Mouse (Mus musculus): ENCODE data around the gene Rgs9bp. TPM values are rescaled to one million over a fixed set of nuclear protein-coding genes. Genes with fewer than 3 reads are reported as not detected.

Gene Rgs9bp
- polyA plus RNA-seq, 1 experiment = 0.45 TPM

GRCm38 (mm10) chr7:35557577-35557976, 27.8 kb downstream of the Rgs9bp start:
- TF ChIP-seq POLR2A (IDR thresholded peaks at IDR 0.05; ENCODE audit: borderline replicate concordance, control insufficient read depth, low read depth, low read length) (no peak), CTCF (IDR thresholded peaks at IDR 0.05; ENCODE audit: control insufficient read depth, insufficient read depth, low read length) (no peak)
- Histone ChIP-seq H3K4me3 (replicated peaks; ENCODE audit: control insufficient read depth, low read depth, low read length) (no peak overlapping the region), H3K4me1 (ENCODE audit: control insufficient read depth, insufficient read depth, low read length) (peaks cover 6% of the 10 kb centered on the region), H3K27ac (ENCODE audit: control insufficient read depth, insufficient read depth, low read depth, low read length, poor library complexity) (peak overlapping the region; percentile 37; the same call in 1 of the 2 replicates)
- WGBS = 18% methylated on average over 3 of the region's 3 CpGs

GRCm38 (mm10) chr7:35556905-35557304, 28.5 kb downstream of the Rgs9bp start:
- Histone ChIP-seq H3K4me1 (ENCODE audit: control insufficient read depth, insufficient read depth, low read length) (peaks cover 6% of the 10 kb centered on the region), H3K27ac (ENCODE audit: control insufficient read depth, insufficient read depth, low read depth, low read length, poor library complexity) (peak overlapping the region; percentile 9), H3K4me3 (replicated peaks; ENCODE audit: control insufficient read depth, low read depth, low read length) (no peak overlapping the region)
- 68% methylated on average over 5 of the region's 5 CpGs for WGBS
- no peak for TF ChIP-seq POLR2A (IDR thresholded peaks at IDR 0.05; ENCODE audit: borderline replicate concordance, control insufficient read depth, low read depth, low read length)
- TF ChIP-seq CTCF (IDR thresholded peaks at IDR 0.05; ENCODE audit: control insufficient read depth, insufficient read depth, low read length) = no peak

GRCm38 (mm10) chr7:35556205-35556603, 29.2 kb downstream of the Rgs9bp start, which contains the start of gene Nudt19:
Nudt19 (minus strand) TSS chr7:35556304.
- 57% methylated on average over 4 of the region's 4 CpGs for WGBS
- peaks cover 6% of the 10 kb centered on the region for H3K4me1 ChIP-seq (ENCODE audit: control insufficient read depth, insufficient read depth, low read length)
- H3K27ac ChIP-seq (ENCODE audit: control insufficient read depth, insufficient read depth, low read depth, low read length, poor library complexity) = peak within 1 kb of the TSS; percentile 96
- no peak for TF ChIP-seq POLR2A (IDR thresholded peaks at IDR 0.05; ENCODE audit: borderline replicate concordance, control insufficient read depth, low read depth, low read length)
- no peak for TF ChIP-seq CTCF (IDR thresholded peaks at IDR 0.05; ENCODE audit: control insufficient read depth, insufficient read depth, low read length)
- peak within 1 kb of the TSS; percentile 68 for H3K4me3 ChIP-seq (replicated peaks; ENCODE audit: control insufficient read depth, low read depth, low read length)

- Histone ChIP-seq H3K4me3 (replicated peaks; ENCODE audit: control insufficient read depth, low read depth, low read length) (peak overlapping the region; percentile 68), H3K4me1 (ENCODE audit: control insufficient read depth, insufficient read depth, low read length) (peaks cover 6% of the 10 kb centered on the region), H3K27ac (ENCODE audit: control insufficient read depth, insufficient read depth, low read depth, low read length, poor library complexity) (peak overlapping the region; percentile 96)
- under 1% methylated on average over 93 of the region's 93 CpGs for WGBS
- TF ChIP-seq CTCF (IDR thresholded peaks at IDR 0.05; ENCODE audit: control insufficient read depth, insufficient read depth, low read length) (no peak), POLR2A (IDR thresholded peaks at IDR 0.05; ENCODE audit: borderline replicate concordance, control insufficient read depth, low read depth, low read length) (peak; percentile 85)
These were observed 29.9 kb downstream of the Rgs9bp start for GRCm38 (mm10) chr7:35555224-35556204.

GRCm38 (mm10) chr7:35554605-35555175, 30.7 kb downstream of the Rgs9bp start:
- peak overlapping the region; percentile 96 for H3K27ac ChIP-seq (ENCODE audit: control insufficient read depth, insufficient read depth, low read depth, low read length, poor library complexity)
- no peak for TF ChIP-seq CTCF (IDR thresholded peaks at IDR 0.05; ENCODE audit: control insufficient read depth, insufficient read depth, low read length)
- TF ChIP-seq POLR2A (IDR thresholded peaks at IDR 0.05; ENCODE audit: borderline replicate concordance, control insufficient read depth, low read depth, low read length) = 0 out of 2 replicates have a peak, but pooled peaks have one; percentile 22
- peaks cover 4% of the 10 kb centered on the region; the same call in 1 of the 2 replicates for H3K4me1 ChIP-seq (ENCODE audit: control insufficient read depth, insufficient read depth, low read length)
- WGBS = 4% methylated on average over 28 of the region's 28 CpGs
- peak overlapping the region; percentile 68 for H3K4me3 ChIP-seq (replicated peaks; ENCODE audit: control insufficient read depth, low read depth, low read length)

- Histone ChIP-seq H3K4me1 (ENCODE audit: control insufficient read depth, insufficient read depth, low read length) (peaks cover 4% of the 10 kb centered on the region; the same call in 1 of the 2 replicates), H3K4me3 (replicated peaks; ENCODE audit: control insufficient read depth, low read depth, low read length) (peak overlapping the region; percentile 68), H3K27ac (ENCODE audit: control insufficient read depth, insufficient read depth, low read depth, low read length, poor library complexity) (peak overlapping the region; percentile 59; the same call in 1 of the 2 replicates)
- TF ChIP-seq POLR2A (IDR thresholded peaks at IDR 0.05; ENCODE audit: borderline replicate concordance, control insufficient read depth, low read depth, low read length) (no peak), CTCF (IDR thresholded peaks at IDR 0.05; ENCODE audit: control insufficient read depth, insufficient read depth, low read length) (no peak)
- WGBS = 53% methylated on average over 10 of the region's 10 CpGs
These were observed 31.4 kb downstream of the Rgs9bp start for GRCm38 (mm10) chr7:35553751-35554604.

GRCm38 (mm10) chr7:35545881-35546280, 39.5 kb downstream of the Rgs9bp start:
- no peak overlapping the region for H3K4me3 ChIP-seq (replicated peaks; ENCODE audit: control insufficient read depth, low read depth, low read length)
- 40% methylated on average over 4 of the region's 4 CpGs for WGBS
- no peaks in the 10 kb centered on the region for H3K4me1 ChIP-seq (ENCODE audit: control insufficient read depth, insufficient read depth, low read length)
- no peak overlapping the region for H3K27ac ChIP-seq (ENCODE audit: control insufficient read depth, insufficient read depth, low read depth, low read length, poor library complexity)
- TF ChIP-seq CTCF (IDR thresholded peaks at IDR 0.05; ENCODE audit: control insufficient read depth, insufficient read depth, low read length) (peak; percentile 79), POLR2A (IDR thresholded peaks at IDR 0.05; ENCODE audit: borderline replicate concordance, control insufficient read depth, low read depth, low read length) (no peak)
